34 mouse cellular contexts compared by ENCODE assay signal in the genomic region with DNA sequence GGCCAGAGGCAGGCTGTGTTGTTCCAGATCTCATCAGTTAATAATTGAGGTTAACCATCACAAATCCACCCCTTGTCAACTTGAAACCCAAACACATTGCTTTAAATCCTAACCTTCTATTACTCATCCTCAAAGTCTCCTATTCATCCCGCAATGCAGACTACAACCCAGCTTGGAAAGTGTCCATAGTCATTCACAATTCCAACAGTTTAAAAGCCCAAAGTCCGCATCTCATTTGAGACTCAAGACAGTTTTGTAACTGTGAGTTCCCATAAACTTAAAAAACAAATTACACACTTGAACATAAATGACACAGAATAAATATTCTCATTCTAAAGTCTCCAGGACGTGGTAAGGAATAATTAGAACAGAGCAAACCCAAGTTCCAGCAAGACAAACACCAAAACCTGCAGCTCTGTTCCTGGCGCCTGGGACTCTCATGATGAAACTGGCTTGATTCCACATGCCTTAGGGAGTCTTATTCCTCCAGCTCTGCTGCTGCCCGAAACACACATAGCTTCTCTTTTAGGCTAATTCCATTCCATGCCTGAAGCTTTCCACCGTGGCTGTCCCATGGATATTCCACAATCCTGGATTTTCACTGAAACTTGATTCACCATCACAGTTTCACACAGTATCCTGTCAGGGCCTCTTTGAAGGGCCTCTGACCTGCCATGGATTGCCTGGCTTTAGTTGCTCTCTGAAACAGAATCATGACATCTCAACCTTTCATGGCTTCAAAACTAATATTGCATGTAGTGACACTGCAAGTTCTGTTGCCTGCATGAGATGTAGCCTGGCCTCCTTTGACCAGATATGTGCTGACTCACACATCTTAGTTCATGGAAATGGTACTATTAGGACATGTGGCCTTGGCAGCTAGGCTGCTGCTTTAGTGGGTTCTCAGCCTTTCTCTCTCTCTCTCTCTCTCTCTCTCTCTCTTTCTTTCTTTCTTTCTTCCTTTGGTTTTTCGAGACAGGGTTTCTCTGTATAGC. TPM values are rescaled to one million over a fixed set of nuclear protein-coding genes. Genes with fewer than 3 reads are reported as not detected.
DNase-seq lines count a peak whose midpoint lies in the region; ATAC-seq and TF ChIP-seq lines count a peak whose summit lies in the region.
"Had no signal": no experiment of that assay in that cellular context is flagged by ENCODE, and none has a peak within 500 bp of the region (broad histone marks: within the 10 kb centered on the region; RNA-seq: fewer than 3 reads in every experiment).

No protein-coding gene starts in this region.

- no peaks in the 10 kb centered on the region for H3K9me3 ChIP-seq in embryonic facial prominence, embryonic 15.5 days (replicated peaks)
- H3K9me3 ChIP-seq in liver, embryonic 16.5 days (replicated peaks; ENCODE audit: control insufficient read depth, low read length): no peaks in the 10 kb centered on the region; the same call in 1 of the 2 replicates
- H3K9me3 ChIP-seq in forebrain, embryonic 13.5 days (replicated peaks): 0 out of 2 replicates have a peak, but pooled peaks cover 4% of the 10 kb centered on the region
- H3K9me3 ChIP-seq: heart, embryonic 12.5 days; hindbrain, embryonic 12.5 days; limb, embryonic 12.5 days had no signal

- WGBS in embryonic facial prominence, embryonic 15.5 days: 55% methylated on average over 7 of the region's 7 CpGs
- 66% methylated on average over 7 of the region's 7 CpGs for WGBS in liver, embryonic 16.5 days (ENCODE audit: insufficient replicate concordance)
- WGBS in forebrain, embryonic 13.5 days: 85% methylated on average over 7 of the region's 7 CpGs

- intact Hi-C loops in gastrocnemius, adult 2 months (cut with DNase I): no loop called here

- no peak overlapping the region for H3K4me2 ChIP-seq in embryonic facial prominence, embryonic 15.5 days (replicated peaks)
- no peak overlapping the region for H3K4me2 ChIP-seq in liver, embryonic 16.5 days (ENCODE audit: low read depth, low read length)
- H3K4me2 ChIP-seq in forebrain, embryonic 13.5 days: no peak overlapping the region
- H3K4me2 ChIP-seq: heart, embryonic 12.5 days; hindbrain, embryonic 12.5 days; limb, embryonic 12.5 days; lung, embryonic 14.5 days; midbrain, embryonic 13.5 days had no signal

- no peak for DNase-seq in gastrocnemius, adult 2 months
- DNase-seq in gastrocnemius, postnatal 10 days: no peak
- DNase-seq in 3T3-L1 (ENCODE audit: low read depth, low spot score): peak; percentile 62
- DNase-seq in layer of hippocampus, postnatal 10 days (ENCODE audit: low spot score in 2 of 2): no peak
- DNase-seq: adrenal gland, postnatal 25 days; B cell, adult 2 months; cerebellum, adult 8-10 months; cerebellum, postnatal 36 days; embryo, embryonic 11 days; gastrocnemius, postnatal 14 days; heart, adult 18-20 months; heart, postnatal 10 days; kidney, adult 18-20 months; lung, embryonic 14.5 days; right cerebral cortex, postnatal 14 days; thymus, adult 2 months had no signal

- H3K27ac ChIP-seq in gastrocnemius, adult 2 months: peak overlapping the region; percentile 35; the same call in 1 of the 2 replicates
- 0 out of 2 replicates have a peak overlapping the region, but pooled peaks have one; percentile 28 for H3K27ac ChIP-seq in embryonic facial prominence, embryonic 15.5 days (replicated peaks)
- H3K27ac ChIP-seq in liver, embryonic 16.5 days (ENCODE audit: low read length): no peak overlapping the region
- no peak overlapping the region for H3K27ac ChIP-seq in forebrain, embryonic 13.5 days
- H3K27ac ChIP-seq: hindbrain, embryonic 12.5 days; kidney, postnatal 0 days; limb, embryonic 12.5 days; midbrain, embryonic 13.5 days; stomach, postnatal 0 days had no signal

- H3K27me3 ChIP-seq in embryonic facial prominence, embryonic 15.5 days: no peaks in the 10 kb centered on the region
- H3K27me3 ChIP-seq in liver, embryonic 16.5 days (ENCODE audit: control insufficient read depth, insufficient read depth, low read depth, low read length): no peaks in the 10 kb centered on the region
- H3K27me3 ChIP-seq in forebrain, embryonic 13.5 days: no peaks in the 10 kb centered on the region
- H3K27me3 ChIP-seq: CH12.LX; heart, embryonic 12.5 days; hindbrain, embryonic 12.5 days; limb, embryonic 12.5 days; megakaryocyte, embryonic 14.5 days; midbrain, embryonic 13.5 days had no signal

- no peak for ATAC-seq in embryonic facial prominence, embryonic 15.5 days (ENCODE audit: insufficient number of reproducible peaks, low FRiP score, low TSS enrichment, low read depth)
- peak; percentile 44 for ATAC-seq in liver, embryonic 16.5 days (ENCODE audit: low read depth)
- no peak for ATAC-seq in forebrain, embryonic 13.5 days
- ATAC-seq: activated CD4-positive, CD25-positive, alpha-beta regulatory T cell, adult 4 months; forebrain, embryonic 14.5 days; midbrain, embryonic 13.5 days had no signal

- TF ChIP-seq CTCF in gastrocnemius, adult 2 months (IDR thresholded peaks at IDR 0.05): no peak

- H3K36me3 ChIP-seq in embryonic facial prominence, embryonic 15.5 days: no peaks in the 10 kb centered on the region
- no peaks in the 10 kb centered on the region for H3K36me3 ChIP-seq in liver, embryonic 16.5 days (ENCODE audit: control insufficient read depth, insufficient read depth)
- H3K36me3 ChIP-seq in forebrain, embryonic 13.5 days (ENCODE audit: poor library complexity, severe bottlenecking): no peaks in the 10 kb centered on the region
- H3K36me3 ChIP-seq: G1E; heart, embryonic 12.5 days; hindbrain, embryonic 12.5 days; limb, embryonic 12.5 days; midbrain, embryonic 13.5 days had no signal

- H3K4me1 ChIP-seq in embryonic facial prominence, embryonic 15.5 days: no peaks in the 10 kb centered on the region
- H3K4me1 ChIP-seq in liver, embryonic 16.5 days (ENCODE audit: control insufficient read depth, low read depth, low read length): peaks cover 10% of the 10 kb centered on the region
- no peaks in the 10 kb centered on the region for H3K4me1 ChIP-seq in forebrain, embryonic 13.5 days
- H3K4me1 ChIP-seq: hindbrain, embryonic 12.5 days; limb, embryonic 12.5 days; midbrain, embryonic 13.5 days had no signal

- H3K4me3 ChIP-seq in gastrocnemius, adult 2 months: no peak overlapping the region
- H3K4me3 ChIP-seq in embryonic facial prominence, embryonic 15.5 days (replicated peaks): no peak overlapping the region
- H3K4me3 ChIP-seq in liver, embryonic 16.5 days (ENCODE audit: low read depth, low read length): no peak overlapping the region
- no peak overlapping the region for H3K4me3 ChIP-seq in forebrain, embryonic 13.5 days
- H3K4me3 ChIP-seq: heart, embryonic 12.5 days; hindbrain, embryonic 12.5 days; limb, embryonic 12.5 days; megakaryocyte, embryonic 14.5 days; midbrain, embryonic 13.5 days had no signal

- no peak overlapping the region for H3K9ac ChIP-seq in embryonic facial prominence, embryonic 15.5 days
- no peak overlapping the region for H3K9ac ChIP-seq in liver, embryonic 16.5 days (ENCODE audit: low read depth, low read length)
- H3K9ac ChIP-seq in forebrain, embryonic 13.5 days: no peak overlapping the region
- H3K9ac ChIP-seq: heart, embryonic 12.5 days; hindbrain, embryonic 12.5 days; limb, embryonic 12.5 days; lung, embryonic 14.5 days; midbrain, embryonic 13.5 days had no signal

RNA-seq across cellular contexts. Expression of gene Gm11084, which starts 44.8 kb away (rescaled TPM):
- not detected for total RNA-seq in gastrocnemius, adult 2 months (2021)
- total RNA-seq in gastrocnemius, postnatal 10 days (2021): not detected
- polyA plus RNA-seq in embryonic facial prominence, embryonic 15.5 days (2015; fragmentation: Nextera tagmentation; extraction: Ambion mirVana): not detected in 2 replicates
- not detected in 2 replicates for polyA plus RNA-seq in liver, embryonic 16.5 days (2015; fragmentation: Nextera tagmentation; extraction: Ambion mirVana)
- total RNA-seq in layer of hippocampus, postnatal 10 days (2021): not detected
- polyA plus RNA-seq in forebrain, embryonic 13.5 days (2015; fragmentation: Nextera tagmentation; extraction: Ambion mirVana): not detected in 2 replicates
- total RNA-seq: adrenal gland, postnatal 25 days; CH12.LX; G1E; gastrocnemius, postnatal 14 days; heart, adult 18-20 months; heart, postnatal 10 days; layer of hippocampus, postnatal 25 days; monocyte, adult 5-6 weeks had no signal
- polyA plus RNA-seq: activated CD4-positive, CD25-positive, alpha-beta regulatory T cell, adult 4 months; brain, embryonic 14.5 days; forebrain, embryonic 14.5 days; G1E; heart, embryonic 12.5 days; hindbrain, embryonic 12.5 days; kidney, postnatal 0 days; limb, embryonic 12.5 days; lung, embryonic 14.5 days; midbrain, embryonic 13.5 days; neural tube, embryonic 11.5 days; stomach, postnatal 0 days; thymus, adult 2 months had no signal

RNA-seq across cellular contexts. Expression of gene Sp3, which starts 51.1 kb away (rescaled TPM):
- 10 to 100 TPM; 20.7 to 23.2 TPM for total RNA-seq in gastrocnemius, adult 2 months (2021)
- total RNA-seq in gastrocnemius, postnatal 10 days (2021): 10 to 100 TPM; 39.7 to 52.4 TPM
- 52.0 and 58.8 TPM in 2 replicates for polyA plus RNA-seq in embryonic facial prominence, embryonic 15.5 days (2015; fragmentation: Nextera tagmentation; extraction: Ambion mirVana)
- 30.9 and 33.3 TPM in 2 replicates for polyA plus RNA-seq in liver, embryonic 16.5 days (2015; fragmentation: Nextera tagmentation; extraction: Ambion mirVana)
- 10 to 100 TPM; 48.3 to 56.6 TPM for total RNA-seq in layer of hippocampus, postnatal 10 days (2021)
- 64.3 and 66.6 TPM in 2 replicates for polyA plus RNA-seq in forebrain, embryonic 13.5 days (2015; fragmentation: Nextera tagmentation; extraction: Ambion mirVana)

Comparison
In these comparisons a context has a peak if more than half of its experiments do, and no peak if none do; other contexts are left out.
1. H3K27ac ChIP-seq: peak in gastrocnemius, adult 2 months (single experiment) and embryonic facial prominence, embryonic 15.5 days (single experiment); none in liver, embryonic 16.5 days (single experiment) and forebrain, embryonic 13.5 days (single experiment).